Mouse (Mus musculus) heart, adult 2 months (tissue): Measurements from ENCODE around the gene Poc1a. TPM values are rescaled to one million over a fixed set of nuclear protein-coding genes. Genes with fewer than 3 reads are reported as not detected.

ENCODE experiments used
- DNase-seq, 2 experiments: peaks; one replicate each; pipeline ENCODE4 v3.0.0; 2021
- H3K27ac ChIP-seq: fragments of 200-600 bp; 2 replicates; pipeline ENCODE4 v1.8.1; 2022
- H3K27me3 ChIP-seq: fragments of 200-500 bp; 2 replicates; pipeline ENCODE4 v1.6.1; 2012; ENCODE audit warnings: mild to moderate bottlenecking, low read length, inconsistent platforms, mixed read lengths; ENCODE audit not compliant: control insufficient read depth, insufficient read depth
- H3K36me3 ChIP-seq: fragments of 200-500 bp; 2 replicates; pipeline ENCODE4 v1.6.1; 2012; ENCODE audit warnings: low read length, inconsistent platforms; ENCODE audit not compliant: control insufficient read depth, insufficient read depth
- H3K4me1 ChIP-seq: fragments of 200-500 bp; 2 replicates; pipeline ENCODE4 v1.6.1; 2011; ENCODE audit warnings: low read length; ENCODE audit not compliant: control insufficient read depth, insufficient read depth
- H3K4me3 ChIP-seq: fragments of 200-600 bp; 2 replicates; pipeline ENCODE4 v1.8.1; 2022
- H3K79me2 ChIP-seq: fragments of 200-500 bp; replicated peaks from 2 replicates; pipeline ENCODE4 v1.6.1; 2012; ENCODE audit warnings: mild to moderate bottlenecking, inconsistent platforms, low read length, moderate library complexity, mixed read lengths; ENCODE audit not compliant: control insufficient read depth, insufficient read depth
- H3K9ac ChIP-seq: fragments of 200-500 bp; 2 replicates; pipeline ENCODE4 v1.6.1; 2012; ENCODE audit warnings: low read depth, mild to moderate bottlenecking, control low read depth, inconsistent platforms, low read length, mixed read lengths
- CTCF ChIP-seq: fragments of 200-600 bp; IDR thresholded peaks from 2 replicates; pipeline ENCODE4 v1.8.1; 2022; ENCODE audit warnings: antibody characterized with exemption, mild to moderate bottlenecking, moderate library complexity
- EP300 ChIP-seq: fragments of 200-500 bp; IDR thresholded peaks from 2 replicates; pipeline ENCODE4 v1.6.1; 2011; ENCODE audit warnings: low read depth, low read length, control low read depth; ENCODE audit not compliant: insufficient read depth
- POLR2A ChIP-seq: fragments of 200-500 bp; IDR thresholded peaks from 2 replicates; pipeline ENCODE4 v1.6.1; 2011; ENCODE audit warnings: mild to moderate bottlenecking, low read depth, low read length, control low read depth; ENCODE audit not compliant: insufficient read depth
- WGBS: fragments of 180-500 bp; shearing (Covaris S2); methylation state at CpG from one replicate; pipeline ENCODE4 v1.1.7; 2018; 5-methylcytosine and 5-hydroxymethylcytosine counted together
- intact Hi-C: fragments of 180-260 bp; cut with DNase I; formaldehyde crosslinking; loops from one replicate; pipeline ENCODE4 v1.15.1; 2025
- polyA plus RNA-seq: library from polyadenylated mRNA; depleted of rRNA; stranded (reverse); fragments of >200 nt; gene quantifications from 2 replicates; pipeline ENCODE4 v1.2.3, GENCODE M21; 2012
- total RNA-seq, 2 experiments: library from RNA; stranded (reverse); gene quantifications; 2 replicates each; pipeline ENCODE4 v1.2.3; 2021

Gene Poc1a
- total and polyA plus RNA-seq, 3 experiments: 3.2 to 6.2 (median 4.0) TPM

DNA sequence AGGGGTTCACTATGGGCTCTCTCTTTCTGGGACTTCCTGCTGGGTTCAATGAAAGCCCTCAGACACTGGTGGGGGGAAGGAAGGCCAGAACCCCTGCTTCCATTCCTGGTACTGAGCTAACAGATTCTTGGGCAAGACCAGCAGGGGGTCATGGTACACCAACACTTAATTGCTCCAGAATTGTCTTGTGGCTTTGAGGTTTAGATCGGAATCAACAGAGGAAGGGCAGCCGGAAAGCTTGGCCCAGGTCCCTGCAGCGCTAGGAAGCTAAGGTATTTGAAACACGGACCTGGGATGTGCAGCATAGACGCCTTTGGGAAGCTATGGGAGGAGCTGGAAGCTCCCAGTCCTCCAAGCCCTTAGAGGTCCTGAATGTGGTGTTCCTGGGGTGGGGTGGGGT is 21.9 kb upstream of the Poc1a start:
- Histone ChIP-seq H3K27ac (no peak overlapping the region), H3K36me3 (no peaks in the 10 kb centered on the region), H3K79me2 (no peaks in the 10 kb centered on the region), H3K27me3 (no peaks in the 10 kb centered on the region), H3K4me1 (no peaks in the 10 kb centered on the region), H3K4me3 (no peak overlapping the region), H3K9ac (no peak overlapping the region)
- no peak for DNase-seq
- intact Hi-C loops: no loop called here
- 52% methylated on average over 5 of the region's 5 CpGs for WGBS
- no peak for TF ChIP-seq EP300
- TF ChIP-seq CTCF: no peak
- TF ChIP-seq POLR2A: no peak

DNA sequence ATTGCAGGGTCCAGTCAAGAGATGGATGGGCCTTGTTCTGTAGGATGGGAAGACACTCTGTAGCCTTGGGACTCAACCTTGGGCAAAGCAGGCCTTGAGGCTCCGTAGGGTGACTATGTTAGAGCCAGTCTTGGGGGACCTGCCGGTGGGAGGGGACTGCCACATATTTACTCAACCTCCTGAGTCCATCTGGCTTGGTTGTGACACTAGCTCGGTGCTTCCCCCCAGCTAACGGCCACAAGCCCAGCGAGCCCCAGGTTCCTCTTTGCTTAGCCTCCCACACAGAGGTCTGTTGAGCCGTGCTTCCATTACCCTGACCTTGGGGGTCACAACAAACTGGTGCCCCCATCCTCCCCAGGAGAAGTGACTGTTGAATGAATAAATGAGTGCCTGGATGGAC is 19.8 kb upstream of the Poc1a start:
- H3K27me3 ChIP-seq: no peaks in the 10 kb centered on the region
- H3K4me1 ChIP-seq: no peaks in the 10 kb centered on the region
- H3K27ac ChIP-seq: no peak overlapping the region
- no peaks in the 10 kb centered on the region for H3K36me3 ChIP-seq
- no peak for DNase-seq
- H3K9ac ChIP-seq: no peak overlapping the region
- H3K4me3 ChIP-seq: no peak overlapping the region
- intact Hi-C loops: no loop called here
- TF ChIP-seq EP300: no peak
- TF ChIP-seq CTCF: no peak
- TF ChIP-seq POLR2A: no peak
- H3K79me2 ChIP-seq: no peaks in the 10 kb centered on the region
- 88% methylated on average over 6 of the region's 6 CpGs for WGBS

DNA sequence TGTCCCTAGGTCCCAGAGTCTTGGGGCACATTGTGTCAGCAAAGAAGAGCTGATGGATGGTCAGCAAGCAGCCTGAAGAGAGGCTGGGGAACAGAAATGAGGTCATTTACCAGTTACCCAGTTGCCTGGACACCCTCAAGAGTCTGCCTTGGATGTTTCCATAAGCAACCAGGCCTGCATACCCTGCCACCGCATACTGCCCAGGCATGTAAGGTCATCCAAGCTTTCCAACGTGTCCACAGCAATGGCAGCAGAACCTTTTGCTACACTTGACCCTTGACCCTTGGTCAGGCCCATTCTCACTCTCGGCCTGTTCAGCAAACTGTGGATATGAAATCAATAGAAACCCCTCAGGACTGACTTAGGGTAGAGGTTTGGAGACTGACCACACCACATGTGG is 19.4 kb upstream of the Poc1a start:
- Histone ChIP-seq H3K4me3 (no peak overlapping the region), H3K4me1 (no peaks in the 10 kb centered on the region), H3K79me2 (no peaks in the 10 kb centered on the region), H3K27ac (no peak overlapping the region), H3K9ac (no peak overlapping the region), H3K36me3 (no peaks in the 10 kb centered on the region), H3K27me3 (no peaks in the 10 kb centered on the region)
- no peak for DNase-seq
- intact Hi-C loops: no loop called here
- 87% methylated on average over 3 of the region's 3 CpGs for WGBS
- no peak for TF ChIP-seq POLR2A
- TF ChIP-seq EP300: no peak
- no peak for TF ChIP-seq CTCF

DNA sequence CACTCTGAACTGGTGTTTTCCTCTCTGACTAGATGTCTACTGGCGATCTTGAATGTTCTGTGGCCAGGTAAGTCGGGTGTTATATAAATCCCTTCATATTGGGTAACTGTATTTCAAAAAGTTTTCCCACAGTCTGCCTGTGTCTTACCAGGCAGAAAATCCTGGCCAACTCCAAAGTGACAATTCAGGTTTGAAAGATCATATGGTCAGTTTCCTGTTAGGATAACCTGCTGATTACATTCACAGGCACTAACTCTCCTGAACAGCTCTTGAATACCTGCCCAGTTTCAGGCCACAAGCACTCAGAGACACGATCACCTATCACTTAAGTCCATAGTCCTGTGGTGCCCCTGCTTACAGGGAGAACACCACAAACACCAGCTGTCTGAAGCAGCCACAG is 18.8 kb upstream of the Poc1a start:
- Histone ChIP-seq H3K4me1 (no peaks in the 10 kb centered on the region), H3K4me3 (no peak overlapping the region), H3K27ac (no peak overlapping the region), H3K79me2 (no peaks in the 10 kb centered on the region), H3K9ac (no peak overlapping the region), H3K27me3 (no peaks in the 10 kb centered on the region), H3K36me3 (no peaks in the 10 kb centered on the region)
- WGBS: 73% methylated on average over 3 of the region's 3 CpGs
- DNase-seq: no peak
- intact Hi-C loops: no loop called here
- TF ChIP-seq POLR2A (no peak), EP300 (no peak), CTCF (no peak)

GRCm38 (mm10) chr9:106263381-106263924 is 17.4 kb upstream of the Poc1a start:
- no peaks in the 10 kb centered on the region for H3K4me1 ChIP-seq
- no peaks in the 10 kb centered on the region for H3K27me3 ChIP-seq
- H3K4me3 ChIP-seq: no peak overlapping the region
- no peaks in the 10 kb centered on the region for H3K36me3 ChIP-seq
- DNase-seq: no peak
- no peak overlapping the region for H3K27ac ChIP-seq
- WGBS: 84% methylated on average over 9 of the region's 9 CpGs
- TF ChIP-seq CTCF (no peak), POLR2A (no peak), EP300 (no peak)
- no peaks in the 10 kb centered on the region for H3K79me2 ChIP-seq
- no peak overlapping the region for H3K9ac ChIP-seq
- intact Hi-C loops: no loop called here

- Histone ChIP-seq H3K27ac (no peak overlapping the region), H3K4me3 (no peak overlapping the region), H3K4me1 (no peaks in the 10 kb centered on the region), H3K27me3 (no peaks in the 10 kb centered on the region), H3K9ac (no peak overlapping the region), H3K79me2 (no peaks in the 10 kb centered on the region), H3K36me3 (no peaks in the 10 kb centered on the region)
- WGBS: 74% methylated on average over 12 of the region's 12 CpGs
- TF ChIP-seq EP300 (no peak), CTCF (no peak), POLR2A (no peak)
- intact Hi-C loops: no loop called here
- no peak for DNase-seq
Observed at GRCm38 (mm10) chr9:106265358-106266075, 15.3 kb upstream of the Poc1a start.
